Comparison of ENCODE assay signal across 10 mouse cellular contexts in the genomic region with DNA sequence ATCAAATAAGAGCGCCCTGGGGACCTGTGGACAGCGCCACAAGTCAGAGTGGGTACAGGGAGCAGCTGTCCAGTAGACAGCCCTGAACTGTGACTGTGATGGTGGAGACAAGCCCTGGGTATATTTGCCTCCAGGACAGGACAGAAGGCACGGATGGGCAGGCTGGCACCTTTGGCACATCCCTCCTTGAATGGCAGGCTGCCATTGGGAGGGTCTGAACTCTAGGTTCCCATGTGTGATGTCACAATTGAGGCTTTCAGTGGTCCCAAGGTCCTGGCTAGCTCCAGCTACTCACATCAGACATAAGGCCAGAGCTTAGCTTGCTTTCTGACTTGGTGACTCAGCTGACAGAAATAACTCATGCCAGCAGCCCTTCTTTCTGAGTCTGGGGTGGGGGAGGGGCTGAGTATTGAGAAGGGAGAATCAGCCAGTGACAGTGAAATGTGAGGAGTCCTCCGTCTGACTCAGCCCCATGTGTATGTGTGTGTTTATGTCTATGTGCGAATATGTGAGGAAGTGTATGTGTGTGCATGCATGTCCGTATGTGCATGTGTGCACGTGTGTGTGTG.
DNase-seq lines count a peak whose midpoint lies in the region; ATAC-seq and TF ChIP-seq lines count a peak whose summit lies in the region.
"Had no signal": no experiment of that assay in that cellular context is flagged by ENCODE, and none has a peak within 500 bp of the region (broad histone marks: within the 10 kb centered on the region; RNA-seq: fewer than 3 reads in every experiment).

No protein-coding gene starts in this region.

- no peak overlapping the region for H3K27ac ChIP-seq in kidney, embryonic 16.5 days (ENCODE audit: low read length)
- H3K27ac ChIP-seq in embryonic fibroblast, embryonic 13.5 days (ENCODE audit: insufficient read depth, low read length): peak overlapping the region; percentile 50
- no peak overlapping the region for H3K27ac ChIP-seq in thymus, adult 2 months (ENCODE audit: control insufficient read depth, insufficient read depth, low read length)
- no peak overlapping the region for H3K27ac ChIP-seq in intestine, embryonic 15.5 days
- H3K27ac ChIP-seq: heart, adult 2 months had no signal

- no peak for DNase-seq in kidney, postnatal 25 days
- peak; percentile 48 for DNase-seq in adipocyte (ENCODE audit: low spot score)
- peak; percentile 35 to 38 for DNase-seq in layer of hippocampus, postnatal 14 days (ENCODE audit: low spot score in 2 of 2)
- DNase-seq in thymus, adult 2 months: no peak
- no peak for DNase-seq in urinary bladder, postnatal 36 days (ENCODE audit: low spot score in 2 of 2)

- H3K36me3 ChIP-seq in kidney, embryonic 16.5 days (ENCODE audit: insufficient read depth, low read length): no peaks in the 10 kb centered on the region
- no peaks in the 10 kb centered on the region for H3K36me3 ChIP-seq in thymus, adult 2 months (ENCODE audit: control insufficient read depth, insufficient read depth, low read length)
- no peaks in the 10 kb centered on the region for H3K36me3 ChIP-seq in intestine, embryonic 15.5 days

- H3K9ac ChIP-seq in kidney, embryonic 16.5 days (replicated peaks; ENCODE audit: low read length): no peak overlapping the region
- no peak overlapping the region for H3K9ac ChIP-seq in intestine, embryonic 15.5 days

- H3K4me1 ChIP-seq in kidney, embryonic 16.5 days (ENCODE audit: insufficient read depth, low read length): peaks cover 19% of the 10 kb centered on the region
- H3K4me1 ChIP-seq in embryonic fibroblast, embryonic 13.5 days (ENCODE audit: control insufficient read depth, insufficient read depth, low read length): peaks cover 13% of the 10 kb centered on the region
- no peaks in the 10 kb centered on the region for H3K4me1 ChIP-seq in thymus, adult 2 months (replicated peaks; ENCODE audit: control insufficient read depth, insufficient read depth, low read length)
- peaks cover 22% of the 10 kb centered on the region for H3K4me1 ChIP-seq in intestine, embryonic 15.5 days (replicated peaks)

- H3K4me2 ChIP-seq in kidney, embryonic 16.5 days (replicated peaks; ENCODE audit: low read depth, low read length): no peak overlapping the region
- no peak overlapping the region for H3K4me2 ChIP-seq in intestine, embryonic 15.5 days (replicated peaks)

- H3K27me3 ChIP-seq in kidney, embryonic 16.5 days (ENCODE audit: insufficient read depth, low read length): no peaks in the 10 kb centered on the region
- H3K27me3 ChIP-seq in thymus, adult 2 months (ENCODE audit: control insufficient read depth, insufficient read depth, low read length): no peaks in the 10 kb centered on the region
- H3K27me3 ChIP-seq in intestine, embryonic 15.5 days (replicated peaks): no peaks in the 10 kb centered on the region

- ATAC-seq in kidney, embryonic 16.5 days (ENCODE audit: low FRiP score, low TSS enrichment): peak; percentile 41; the same call in 1 of the 2 replicates
- ATAC-seq in intestine, embryonic 15.5 days: no peak

- no peak overlapping the region for H3K4me3 ChIP-seq in kidney, embryonic 16.5 days (ENCODE audit: low read length)
- H3K4me3 ChIP-seq in embryonic fibroblast, embryonic 13.5 days (ENCODE audit: insufficient read depth, low read length): no peak overlapping the region
- no peak overlapping the region for H3K4me3 ChIP-seq in thymus, adult 2 months (ENCODE audit: control insufficient read depth, insufficient read depth, low read length)
- no peak overlapping the region for H3K4me3 ChIP-seq in intestine, embryonic 15.5 days (replicated peaks)
- H3K4me3 ChIP-seq: heart, adult 2 months; megakaryocyte, embryonic 14.5 days had no signal

- no peak for TF ChIP-seq POLR2A in embryonic fibroblast, embryonic 13.5 days (IDR thresholded peaks at IDR 0.05; ENCODE audit: low read depth, low read length)
- TF ChIP-seq POLR2A in thymus, adult 2 months (IDR thresholded peaks at IDR 0.05; ENCODE audit: control insufficient read depth, extremely low read depth, insufficient read depth, low read length, poor library complexity): no peak

- no peaks in the 10 kb centered on the region for H3K9me3 ChIP-seq in kidney, embryonic 16.5 days (ENCODE audit: low read length)
- H3K9me3 ChIP-seq in intestine, embryonic 15.5 days: no peaks in the 10 kb centered on the region
- H3K9me3 ChIP-seq: megakaryocyte, embryonic 14.5 days had no signal

- WGBS in kidney, embryonic 16.5 days: 63% methylated on average over 7 of the region's 7 CpGs
- WGBS in thymus, adult 2 months: 80% methylated on average over 7 of the region's 7 CpGs
- WGBS in intestine, embryonic 15.5 days: 63% methylated on average over 7 of the region's 7 CpGs

- TF ChIP-seq CTCF in embryonic fibroblast, embryonic 13.5 days (IDR thresholded peaks at IDR 0.05; ENCODE audit: borderline replicate concordance, insufficient read depth, low read length): no peak
- TF ChIP-seq CTCF in thymus, adult 2 months (IDR thresholded peaks at IDR 0.05; ENCODE audit: borderline replicate concordance, control insufficient read depth, extremely low read depth, insufficient read depth, low read length, poor library complexity): no peak

Comparison
In these comparisons a context has a peak if more than half of its experiments do, and no peak if none do; other contexts are left out.
1. DNase-seq: peak in adipocyte (single experiment) and layer of hippocampus, postnatal 14 days (2 of 2); none in kidney, postnatal 25 days (0 of 2), thymus, adult 2 months (single experiment) and urinary bladder, postnatal 36 days (0 of 2).